Mouse (Mus musculus) lung, postnatal 0 days (tissue): ENCODE data around the gene Hecw1.

ENCODE experiments used
- CTCF ChIP-seq: IDR thresholded peaks from 2 replicates; pipeline ENCODE4 v1.5.1; 2016; ENCODE audit warnings: antibody characterized with exemption, mild to moderate bottlenecking
- EP300 ChIP-seq: IDR thresholded peaks from 2 replicates; pipeline ENCODE4 v1.6.1; 2016; ENCODE audit warnings: antibody characterized with exemption, mild to moderate bottlenecking, control low read depth

- TF ChIP-seq CTCF: no peak
- TF ChIP-seq EP300: no peak
Observed at GRCm38 (mm10) chr13:14271476-14271875, 251.6 kb downstream of the Hecw1 start.
